Mouse (Mus musculus): ENCODE measurements around the gene Sdhaf3.

DNA sequence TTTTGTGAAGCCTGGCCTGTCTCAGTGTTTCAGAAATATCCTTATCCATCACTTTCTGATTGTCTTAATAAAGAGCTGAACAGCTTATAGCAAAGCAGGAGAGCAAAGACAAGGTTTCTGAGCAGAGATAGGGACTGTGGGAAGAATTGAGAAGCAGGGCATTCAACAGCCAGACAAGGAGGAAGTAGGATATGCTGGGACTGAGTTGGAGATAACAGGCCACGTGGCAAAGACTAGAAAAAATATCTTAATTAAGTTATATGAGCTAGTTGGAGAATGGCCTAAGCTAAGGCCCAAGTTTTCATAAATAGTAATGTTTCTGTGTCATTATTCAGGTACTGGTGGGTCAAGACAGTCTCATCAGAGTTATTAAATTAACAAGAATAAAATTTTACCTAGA lies 8.2 kb upstream of the Sdhaf3 start:
- no peak for TF ChIP-seq POLR2A (IDR thresholded peaks at IDR 0.05; ENCODE audit: borderline replicate concordance, extremely low read depth, insufficient read depth, insufficient read length, poor library complexity, severe bottlenecking)
- no peak for TF ChIP-seq CTCF (IDR thresholded peaks at IDR 0.05; ENCODE audit: borderline replicate concordance, extremely low read depth, insufficient read depth, insufficient read length)
